Mouse (Mus musculus): ENCODE results near the gene Pip4k2c. TPM values are rescaled to one million over a fixed set of nuclear protein-coding genes. Genes with fewer than 3 reads are reported as not detected.

The Pip4k2c gene
- polyA plus RNA-seq, 1 experiment from 2014 or later: 24.9 TPM

DNA sequence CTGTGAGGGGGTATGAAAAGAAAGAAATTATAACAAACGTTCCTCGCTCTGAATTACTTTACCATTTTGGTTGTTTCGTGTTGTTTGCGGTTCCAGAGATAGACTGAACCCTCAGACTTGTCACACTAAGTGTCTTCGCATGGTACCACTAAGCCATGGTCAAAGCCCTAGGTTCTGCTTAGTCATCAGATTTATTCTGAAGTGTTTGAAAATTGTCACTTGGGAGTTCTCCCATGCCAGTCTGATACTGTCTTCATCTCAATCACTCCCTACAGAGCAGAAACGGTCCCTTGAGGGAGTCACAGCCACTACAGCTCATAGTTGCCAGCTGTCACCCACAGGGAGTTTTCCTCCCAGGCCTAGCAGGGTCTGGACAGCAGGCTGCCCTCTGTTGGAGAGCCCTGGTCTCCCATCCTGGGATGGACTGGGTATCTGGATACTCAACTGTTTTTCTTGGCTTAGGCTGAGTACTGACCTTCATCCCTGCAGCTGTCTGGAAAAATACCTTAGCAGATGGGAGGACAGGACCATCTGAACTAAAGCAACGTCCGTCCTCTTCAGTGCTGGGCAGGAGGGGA lies 15.0 kb upstream of the Pip4k2c start:
- Histone ChIP-seq H3K27ac (replicated peaks) (no peak overlapping the region), H3K4me2 (replicated peaks) (no peak overlapping the region), H3K9me3 (no peaks in the 10 kb centered on the region), H3K27me3 (no peaks in the 10 kb centered on the region), H3K36me3 (peaks cover 52% of the 10 kb centered on the region), H3K9ac (replicated peaks) (no peak overlapping the region), H3K4me1 (no peaks in the 10 kb centered on the region), H3K4me3 (no peak overlapping the region)
- WGBS: 75% methylated on average over 8 of the region's 8 CpGs
- ATAC-seq (replicated peaks): no peak

GRCm38 (mm10) chr10:127225732-127226131 lies 14.3 kb upstream of the Pip4k2c start:
- WGBS: 26% methylated on average over 10 of the region's 10 CpGs
- no peaks in the 10 kb centered on the region for H3K27me3 ChIP-seq
- no peaks in the 10 kb centered on the region for H3K9me3 ChIP-seq
- no peak for ATAC-seq (replicated peaks)
- no peak overlapping the region for H3K27ac ChIP-seq (replicated peaks)
- H3K36me3 ChIP-seq: peaks cover 45% of the 10 kb centered on the region
- no peak overlapping the region for H3K4me3 ChIP-seq
- no peak overlapping the region for H3K9ac ChIP-seq (replicated peaks)
- no peak overlapping the region for H3K4me2 ChIP-seq (replicated peaks)
- H3K4me1 ChIP-seq: no peaks in the 10 kb centered on the region

DNA sequence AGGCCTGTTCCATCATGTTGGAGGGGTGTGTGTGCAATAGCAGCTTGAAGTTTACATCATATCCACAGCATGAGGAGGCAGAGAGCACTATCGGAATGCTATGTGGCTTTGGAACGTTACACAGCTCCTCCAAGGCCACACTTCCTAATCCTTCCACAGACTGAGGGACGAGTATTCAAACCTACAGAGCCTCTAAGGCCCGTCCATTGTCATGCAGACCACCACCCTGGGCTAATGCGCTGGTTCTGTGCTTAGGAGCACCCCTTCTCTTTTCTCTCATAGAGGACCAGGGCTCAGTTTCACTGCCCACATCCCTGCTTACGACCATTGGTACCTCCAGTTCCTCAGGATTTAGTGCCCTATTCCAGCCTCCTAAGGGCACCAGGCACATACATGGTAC lies 13.8 kb upstream of the Pip4k2c start:
- Histone ChIP-seq H3K4me1 (no peaks in the 10 kb centered on the region), H3K4me3 (no peak overlapping the region), H3K27ac (replicated peaks) (no peak overlapping the region), H3K9me3 (no peaks in the 10 kb centered on the region), H3K27me3 (no peaks in the 10 kb centered on the region), H3K9ac (replicated peaks) (no peak overlapping the region), H3K4me2 (replicated peaks) (no peak overlapping the region), H3K36me3 (peaks cover 40% of the 10 kb centered on the region)
- 24% methylated on average over 6 of the region's 6 CpGs for WGBS
- no peak for ATAC-seq (replicated peaks)

- no peak overlapping the region for H3K4me2 ChIP-seq (replicated peaks)
- H3K4me1 ChIP-seq: no peaks in the 10 kb centered on the region
- H3K4me3 ChIP-seq: no peak overlapping the region
- H3K9me3 ChIP-seq: no peaks in the 10 kb centered on the region
- H3K27ac ChIP-seq (replicated peaks): no peak overlapping the region
- H3K36me3 ChIP-seq: no peaks in the 10 kb centered on the region
- no peak for ATAC-seq (replicated peaks)
- no peak overlapping the region for H3K9ac ChIP-seq (replicated peaks)
- 86% methylated on average over 2 of the region's 2 CpGs for WGBS
- H3K27me3 ChIP-seq: no peaks in the 10 kb centered on the region
Measured at GRCm38 (mm10) chr10:127218339-127218738, 7.0 kb upstream of the Pip4k2c start.

DNA sequence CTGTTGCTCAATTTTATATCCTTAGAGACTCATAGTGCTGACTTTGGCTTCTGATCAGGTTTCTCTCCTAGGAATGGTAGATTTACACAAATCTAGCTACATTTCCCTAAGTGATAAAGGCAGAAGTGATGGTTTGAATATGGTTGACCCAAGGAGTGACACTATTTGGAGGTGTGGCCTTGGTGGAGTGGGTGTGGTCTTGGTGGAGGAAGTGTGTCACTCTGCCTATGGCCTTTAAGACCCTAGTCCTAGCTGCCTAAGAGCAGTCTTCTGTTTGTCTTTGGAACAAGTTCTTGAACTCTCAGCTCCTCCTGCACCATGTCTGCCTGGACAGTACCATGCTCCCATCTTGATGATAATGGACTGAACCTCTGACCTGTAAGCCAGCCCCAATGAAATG lies 5.8 kb upstream of the Pip4k2c start:
- ATAC-seq (replicated peaks): no peak
- H3K4me1 ChIP-seq: no peaks in the 10 kb centered on the region
- no peaks in the 10 kb centered on the region for H3K27me3 ChIP-seq

DNA sequence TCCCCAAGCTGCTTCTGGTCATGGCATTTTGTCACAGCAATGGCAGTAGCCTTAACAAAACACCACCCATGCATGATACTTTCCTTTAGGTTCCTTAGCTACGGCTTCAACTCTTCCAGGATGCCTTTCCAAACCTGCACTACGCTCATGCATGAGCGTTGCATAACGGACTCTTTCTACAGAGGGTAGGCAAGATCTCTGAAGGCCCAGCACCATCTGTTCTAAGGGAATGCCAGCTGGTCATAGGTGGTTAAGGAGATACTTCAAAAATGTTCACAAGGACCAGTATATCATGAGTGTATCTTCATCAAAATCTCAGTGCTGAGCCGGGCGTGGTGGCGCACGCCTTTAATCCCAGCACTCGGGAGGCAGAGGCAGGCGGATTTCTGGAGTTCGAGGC lies 5.1 kb upstream of the Pip4k2c start:
- H3K9ac ChIP-seq (replicated peaks): no peak overlapping the region
- no peak overlapping the region for H3K4me3 ChIP-seq
- H3K4me1 ChIP-seq: 0 out of 2 replicates have a peak, but pooled peaks cover 3% of the 10 kb centered on the region
- 94% methylated on average over 11 of the region's 11 CpGs for WGBS
- no peak overlapping the region for H3K27ac ChIP-seq (replicated peaks)
- ATAC-seq (replicated peaks): no peak
- H3K36me3 ChIP-seq: no peaks in the 10 kb centered on the region
- H3K27me3 ChIP-seq: no peaks in the 10 kb centered on the region
- no peaks in the 10 kb centered on the region for H3K9me3 ChIP-seq
- no peak overlapping the region for H3K4me2 ChIP-seq (replicated peaks)

More for the DNA sequence above, 5.8 kb upstream of the Pip4k2c start:
- Histone ChIP-seq H3K27ac (replicated peaks) (no peak overlapping the region), H3K9ac (replicated peaks) (no peak overlapping the region), H3K4me2 (replicated peaks) (no peak overlapping the region), H3K9me3 (no peaks in the 10 kb centered on the region), H3K36me3 (no peaks in the 10 kb centered on the region), H3K4me3 (no peak overlapping the region)

GRCm38 (mm10) chr10:127214422-127214803 lies 3.0 kb upstream of the Pip4k2c start:
- H3K27ac ChIP-seq (replicated peaks): no peak overlapping the region
- no peaks in the 10 kb centered on the region for H3K27me3 ChIP-seq
- no peaks in the 10 kb centered on the region for H3K9me3 ChIP-seq
- H3K9ac ChIP-seq (replicated peaks): no peak overlapping the region
- no peak for ATAC-seq (replicated peaks)
- 55% methylated on average over 1 of the region's 1 CpGs for WGBS
- peaks cover 19% of the 10 kb centered on the region for H3K4me1 ChIP-seq
- no peak overlapping the region for H3K4me3 ChIP-seq
- no peaks in the 10 kb centered on the region for H3K36me3 ChIP-seq
- no peak overlapping the region for H3K4me2 ChIP-seq (replicated peaks)

DNA sequence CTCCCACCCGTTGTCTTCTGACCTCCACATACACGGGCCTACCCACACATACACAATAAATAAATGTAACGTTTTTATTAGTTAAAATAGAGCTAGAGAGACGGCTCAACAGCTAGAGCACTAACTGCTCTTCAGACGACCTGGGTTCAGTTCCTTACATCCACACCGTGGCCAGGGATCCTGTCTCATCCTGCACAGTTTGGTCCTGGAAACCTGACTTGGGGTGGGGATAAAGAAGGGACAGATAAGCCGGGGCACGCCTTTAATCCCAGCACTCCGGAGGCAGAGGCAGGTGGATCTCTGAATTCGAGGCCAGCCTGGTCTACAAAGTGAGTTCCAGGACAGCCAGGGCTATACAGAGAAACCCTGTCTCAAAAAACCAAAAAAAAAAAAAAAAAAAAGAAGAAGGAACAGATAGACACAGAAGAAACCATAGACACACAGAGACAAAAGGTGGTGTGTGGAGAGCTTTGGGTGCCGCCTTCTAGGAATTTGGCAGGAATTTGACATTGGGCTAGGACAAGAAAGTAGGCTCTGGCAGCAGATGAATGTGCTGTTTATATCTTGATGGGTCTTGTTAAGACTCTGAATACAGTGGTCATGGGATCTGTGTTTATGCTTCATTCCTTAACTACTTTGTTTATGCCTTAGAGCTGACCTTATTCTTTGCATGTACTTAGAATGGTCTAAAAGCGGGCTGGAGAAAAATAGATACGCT lies 2.5 kb upstream of the Pip4k2c start:
- Histone ChIP-seq H3K4me3 (no peak overlapping the region), H3K27me3 (no peaks in the 10 kb centered on the region), H3K4me2 (replicated peaks) (no peak overlapping the region), H3K4me1 (peaks cover 19% of the 10 kb centered on the region), H3K9me3 (no peaks in the 10 kb centered on the region), H3K27ac (replicated peaks) (no peak overlapping the region), H3K36me3 (no peaks in the 10 kb centered on the region), H3K9ac (replicated peaks) (no peak overlapping the region)
- 83% methylated on average over 13 of the region's 13 CpGs for WGBS
- ATAC-seq (replicated peaks): no peak

DNA sequence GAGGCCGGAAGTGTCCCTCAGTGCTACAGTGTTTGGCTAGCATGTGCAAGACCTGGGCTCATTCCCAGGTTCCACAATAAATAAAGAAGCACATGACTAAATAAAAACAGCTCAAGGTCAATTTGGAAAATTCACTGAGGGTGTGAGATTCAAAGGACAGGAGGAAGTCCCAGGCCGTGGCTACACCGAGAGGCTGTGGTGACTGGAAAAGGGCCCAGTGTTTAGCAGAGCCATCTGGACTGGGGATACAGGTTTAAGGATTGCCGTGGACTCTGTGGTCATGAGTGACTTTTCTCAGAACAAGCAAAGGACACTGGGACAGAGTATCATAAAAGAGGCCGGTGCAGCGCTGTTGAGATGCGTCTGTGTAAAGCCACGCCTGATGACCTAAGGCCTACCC lies 1.9 kb upstream of the Pip4k2c start:
- ATAC-seq (replicated peaks): no peak
- no peak overlapping the region for H3K4me2 ChIP-seq (replicated peaks)
- 0 out of 2 replicates have a peak, but pooled peaks cover 4% of the 10 kb centered on the region for H3K36me3 ChIP-seq
- H3K4me3 ChIP-seq: no peak overlapping the region
- H3K9me3 ChIP-seq: no peaks in the 10 kb centered on the region
- no peaks in the 10 kb centered on the region for H3K27me3 ChIP-seq
- 92% methylated on average over 8 of the region's 8 CpGs for WGBS
- H3K27ac ChIP-seq (replicated peaks): no peak overlapping the region
- H3K9ac ChIP-seq (replicated peaks): no peak overlapping the region
- peaks cover 19% of the 10 kb centered on the region for H3K4me1 ChIP-seq

DNA sequence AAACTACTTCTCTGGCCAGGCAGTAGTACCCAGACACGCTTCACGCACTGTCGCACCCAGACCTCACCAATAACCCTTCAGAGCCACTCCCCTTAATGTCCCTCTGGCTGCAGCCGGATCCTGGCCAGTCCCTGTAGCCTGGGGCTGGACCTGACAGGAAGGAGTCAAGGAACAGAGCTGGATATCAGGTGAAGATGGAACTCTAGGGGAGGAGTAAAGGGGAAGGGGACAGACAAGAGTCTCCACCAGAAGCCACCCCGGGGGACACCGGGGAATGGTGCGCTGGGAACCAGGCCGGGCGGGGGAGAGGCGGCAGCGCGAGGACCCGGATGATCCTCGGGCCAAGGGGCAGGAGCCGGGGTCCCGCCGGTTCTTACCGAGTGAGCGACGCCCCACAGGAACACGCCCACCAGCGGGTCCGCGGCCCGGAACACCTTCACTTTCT lies 402 bp downstream of the Pip4k2c start:
- Histone ChIP-seq H3K4me2 (replicated peaks) (peak overlapping the region; percentile 89), H3K27me3 (no peaks in the 10 kb centered on the region), H3K36me3 (peaks cover 18% of the 10 kb centered on the region), H3K9ac (replicated peaks) (peak overlapping the region; percentile 68), H3K27ac (replicated peaks) (no peak overlapping the region; the same call in 1 of the 2 replicates), H3K4me1 (peaks cover 19% of the 10 kb centered on the region), H3K4me3 (peak overlapping the region; percentile 76), H3K9me3 (no peaks in the 10 kb centered on the region)
- peak; percentile 69 for ATAC-seq (replicated peaks)
- WGBS: under 1% methylated on average over 25 of the region's 25 CpGs

DNA sequence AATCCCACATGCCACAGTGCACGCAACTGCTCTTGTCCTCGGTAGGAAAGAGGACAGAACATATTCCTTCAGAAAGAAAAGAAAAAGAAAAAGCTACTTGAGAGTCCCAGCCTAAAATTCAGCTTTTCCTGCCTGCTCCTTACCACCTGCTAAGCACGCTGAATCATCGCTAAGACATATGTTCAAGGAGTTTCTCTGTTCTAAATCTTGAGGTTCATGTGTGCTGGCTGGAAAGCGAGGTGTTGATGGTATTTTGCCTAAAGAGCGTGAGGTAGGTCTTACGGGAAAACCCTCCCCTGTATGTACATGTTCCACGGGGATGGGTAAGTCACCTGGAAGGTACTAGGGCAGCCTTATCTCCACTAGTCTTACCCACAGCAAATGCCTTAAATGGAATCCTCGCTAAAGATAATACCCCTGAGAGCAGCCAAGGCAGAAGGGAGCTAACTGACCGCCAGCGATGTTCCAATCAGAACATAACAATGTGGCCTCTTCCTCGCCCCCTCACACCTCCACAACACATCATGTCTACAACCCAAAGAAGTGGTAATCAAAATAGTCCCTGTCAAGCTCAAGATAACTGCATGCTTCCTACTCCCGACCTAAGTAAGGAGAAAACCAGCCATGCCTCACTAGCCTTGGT lies 1.3 kb downstream of the Pip4k2c start:
- Histone ChIP-seq H3K9ac (replicated peaks) (no peak overlapping the region), H3K9me3 (no peaks in the 10 kb centered on the region), H3K4me1 (peaks cover 19% of the 10 kb centered on the region), H3K27me3 (no peaks in the 10 kb centered on the region), H3K4me3 (peak overlapping the region; percentile 76), H3K36me3 (peaks cover 26% of the 10 kb centered on the region), H3K4me2 (replicated peaks) (peak overlapping the region; percentile 89), H3K27ac (replicated peaks) (no peak overlapping the region)
- ATAC-seq (replicated peaks): no peak
- WGBS: 88% methylated on average over 13 of the region's 13 CpGs

DNA sequence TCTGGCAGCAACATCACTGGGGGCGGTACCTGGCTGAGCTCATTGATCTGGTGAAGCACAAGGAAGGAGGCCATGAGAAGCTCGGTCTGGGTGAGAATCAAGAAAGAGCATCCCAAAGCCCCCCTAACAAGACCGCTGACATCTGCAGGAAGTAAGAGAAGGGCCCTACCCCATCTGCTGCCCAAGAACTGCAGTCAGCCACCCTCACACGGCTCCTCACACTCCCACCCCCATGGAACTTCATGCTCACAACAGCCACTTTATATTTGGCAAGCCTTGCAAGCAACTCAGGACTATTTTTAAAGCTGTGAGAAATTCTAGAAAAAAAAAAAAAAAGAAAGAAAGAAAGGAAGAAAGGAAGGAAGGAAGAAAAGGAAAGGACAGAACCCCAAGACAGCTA lies 2.5 kb downstream of the Pip4k2c start:
- no peaks in the 10 kb centered on the region for H3K27me3 ChIP-seq
- H3K27ac ChIP-seq (replicated peaks): no peak overlapping the region
- no peak overlapping the region for H3K4me3 ChIP-seq
- H3K9ac ChIP-seq (replicated peaks): no peak overlapping the region
- 88% methylated on average over 4 of the region's 4 CpGs for WGBS
- H3K36me3 ChIP-seq: peaks cover 32% of the 10 kb centered on the region
- no peak overlapping the region for H3K4me2 ChIP-seq (replicated peaks)
- peaks cover 19% of the 10 kb centered on the region for H3K4me1 ChIP-seq
- ATAC-seq (replicated peaks): no peak
- no peaks in the 10 kb centered on the region for H3K9me3 ChIP-seq
